Mouse (Mus musculus): ENCODE measurements around the gene Acot6. TPM values are rescaled to one million over a fixed set of nuclear protein-coding genes. Genes with fewer than 3 reads are reported as not detected.
"Not testable (repeated sequence)": the region's sequence is repeated elsewhere in the genome, so short reads cannot be mapped to it uniquely, and the experiment has no call there.

The Acot6 gene
- polyA plus RNA-seq, 1 experiment = 0.62 TPM

- H3K4me1 ChIP-seq (ENCODE audit: control insufficient read depth, insufficient read depth, low read length) = no peaks in the 10 kb centered on the region
- H3K27ac ChIP-seq (ENCODE audit: control insufficient read depth, insufficient read depth, low read depth, low read length, poor library complexity) = no peak overlapping the region
- no peak overlapping the region for H3K4me3 ChIP-seq (replicated peaks; ENCODE audit: control insufficient read depth, low read depth, low read length)
- 82% methylated on average over 2 of the region's 2 CpGs for WGBS
- TF ChIP-seq POLR2A (IDR thresholded peaks at IDR 0.05; ENCODE audit: borderline replicate concordance, control insufficient read depth, low read depth, low read length) (no peak), CTCF (IDR thresholded peaks at IDR 0.05; ENCODE audit: control insufficient read depth, insufficient read depth, low read length) (no peak)
Observed at GRCm38 (mm10) chr12:84083842-84084241, 16.6 kb upstream of the Acot6 start.

GRCm38 (mm10) chr12:84084581-84084980, 15.9 kb upstream of the Acot6 start:
- no peak overlapping the region for H3K27ac ChIP-seq (ENCODE audit: control insufficient read depth, insufficient read depth, low read depth, low read length, poor library complexity)
- no peak for TF ChIP-seq POLR2A (IDR thresholded peaks at IDR 0.05; ENCODE audit: borderline replicate concordance, control insufficient read depth, low read depth, low read length)
- TF ChIP-seq CTCF (IDR thresholded peaks at IDR 0.05; ENCODE audit: control insufficient read depth, insufficient read depth, low read length) = no peak
- no peak overlapping the region for H3K4me3 ChIP-seq (replicated peaks; ENCODE audit: control insufficient read depth, low read depth, low read length)
- no peaks in the 10 kb centered on the region for H3K4me1 ChIP-seq (ENCODE audit: control insufficient read depth, insufficient read depth, low read length)
- 78% methylated on average over 4 of the region's 4 CpGs for WGBS

GRCm38 (mm10) chr12:84094666-84095065, 5.8 kb upstream of the Acot6 start:
- not testable (repeated sequence) for H3K27ac ChIP-seq (ENCODE audit: control insufficient read depth, insufficient read depth, low read depth, low read length, poor library complexity); H3K4me1 ChIP-seq (ENCODE audit: control insufficient read depth, insufficient read depth, low read length); H3K4me3 ChIP-seq (replicated peaks; ENCODE audit: control insufficient read depth, low read depth, low read length)
- 82% methylated on average over 5 of the region's 5 CpGs for WGBS

GRCm38 (mm10) chr12:84099605-84100004, 849 bp upstream of the Acot6 start:
- 73% methylated on average over 2 of the region's 2 CpGs for whole genome bisulfite sequencing
- H3K27ac ChIP-seq (ENCODE audit: control insufficient read depth, insufficient read depth, low read depth, low read length, poor library complexity) = no peak overlapping the region
- H3K4me3 ChIP-seq (replicated peaks; ENCODE audit: control insufficient read depth, low read depth, low read length) = no peak overlapping the region
- no peak for TF ChIP-seq CTCF (IDR thresholded peaks at IDR 0.05; ENCODE audit: control insufficient read depth, insufficient read depth, low read length)
- TF ChIP-seq POLR2A (IDR thresholded peaks at IDR 0.05; ENCODE audit: borderline replicate concordance, control insufficient read depth, low read depth, low read length) = no peak
- no peaks in the 10 kb centered on the region; the same call in 1 of the 2 replicates for H3K4me1 ChIP-seq (ENCODE audit: control insufficient read depth, insufficient read depth, low read length)

GRCm38 (mm10) chr12:84100071-84100470, 383 bp upstream of the Acot6 start:
- WGBS = 47% methylated on average over 1 of the region's 1 CpGs
- no peak for TF ChIP-seq POLR2A (IDR thresholded peaks at IDR 0.05; ENCODE audit: borderline replicate concordance, control insufficient read depth, low read depth, low read length)
- no peak for TF ChIP-seq CTCF (IDR thresholded peaks at IDR 0.05; ENCODE audit: control insufficient read depth, insufficient read depth, low read length)

GRCm38 (mm10) chr12:84101493-84101845, 1.0 kb downstream of the Acot6 start:
- H3K4me1 ChIP-seq (ENCODE audit: control insufficient read depth, insufficient read depth, low read length) = no peaks in the 10 kb centered on the region; the same call in 1 of the 2 replicates
- WGBS = 52% methylated on average over 2 of the region's 2 CpGs
- peak overlapping the region; percentile 61 for H3K4me3 ChIP-seq (replicated peaks; ENCODE audit: control insufficient read depth, low read depth, low read length)
- TF ChIP-seq POLR2A (IDR thresholded peaks at IDR 0.05; ENCODE audit: borderline replicate concordance, control insufficient read depth, low read depth, low read length) (no peak), CTCF (IDR thresholded peaks at IDR 0.05; ENCODE audit: control insufficient read depth, insufficient read depth, low read length) (no peak)
- no peak overlapping the region for H3K27ac ChIP-seq (ENCODE audit: control insufficient read depth, insufficient read depth, low read depth, low read length, poor library complexity)

More at GRCm38 (mm10) chr12:84100071-84100470, 383 bp upstream of the Acot6 start:
- no peak overlapping the region for H3K4me3 ChIP-seq (replicated peaks; ENCODE audit: control insufficient read depth, low read depth, low read length)
- H3K27ac ChIP-seq (ENCODE audit: control insufficient read depth, insufficient read depth, low read depth, low read length, poor library complexity) = no peak overlapping the region
- H3K4me1 ChIP-seq (ENCODE audit: control insufficient read depth, insufficient read depth, low read length) = no peaks in the 10 kb centered on the region; the same call in 1 of the 2 replicates

DNA sequence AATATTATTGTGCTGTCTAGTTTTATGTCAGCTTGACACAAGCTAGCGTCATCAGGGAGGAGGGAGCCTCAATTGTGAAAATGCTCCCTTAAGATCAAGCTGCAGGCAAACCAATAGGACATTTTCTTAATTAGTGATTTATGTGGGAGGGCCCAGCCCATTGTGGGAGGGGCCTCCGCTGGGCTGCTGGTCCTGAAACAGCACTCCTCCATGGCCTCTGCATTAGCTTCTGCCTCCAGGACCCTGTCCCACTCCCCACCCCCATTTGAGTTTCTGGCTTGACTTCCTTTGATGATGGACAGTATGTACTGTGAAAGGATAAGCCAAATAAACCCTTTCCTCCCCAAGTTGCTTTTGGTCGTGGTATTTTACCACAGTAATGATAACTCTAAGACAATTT, 6.6 kb downstream of the Acot6 start:
- 88% methylated on average over 3 of the region's 3 CpGs for WGBS
- H3K4me3 ChIP-seq (replicated peaks; ENCODE audit: control insufficient read depth, low read depth, low read length) = no peak overlapping the region
- H3K27ac ChIP-seq (ENCODE audit: control insufficient read depth, insufficient read depth, low read depth, low read length, poor library complexity) = no peak overlapping the region
- no peaks in the 10 kb centered on the region; the same call in 1 of the 2 replicates for H3K4me1 ChIP-seq (ENCODE audit: control insufficient read depth, insufficient read depth, low read length)
- TF ChIP-seq POLR2A (IDR thresholded peaks at IDR 0.05; ENCODE audit: borderline replicate concordance, control insufficient read depth, low read depth, low read length) (no peak), CTCF (IDR thresholded peaks at IDR 0.05; ENCODE audit: control insufficient read depth, insufficient read depth, low read length) (no peak)

- no peak overlapping the region for H3K27ac ChIP-seq (ENCODE audit: control insufficient read depth, insufficient read depth, low read depth, low read length, poor library complexity)
- no peaks in the 10 kb centered on the region; the same call in 1 of the 2 replicates for H3K4me1 ChIP-seq (ENCODE audit: control insufficient read depth, insufficient read depth, low read length)
- TF ChIP-seq CTCF (IDR thresholded peaks at IDR 0.05; ENCODE audit: control insufficient read depth, insufficient read depth, low read length) (no peak), POLR2A (IDR thresholded peaks at IDR 0.05; ENCODE audit: borderline replicate concordance, control insufficient read depth, low read depth, low read length) (no peak)
- H3K4me3 ChIP-seq (replicated peaks; ENCODE audit: control insufficient read depth, low read depth, low read length) = no peak overlapping the region
- 24% methylated on average over 1 of the region's 1 CpGs for WGBS
Observed at GRCm38 (mm10) chr12:84107692-84108091, 7.2 kb downstream of the Acot6 start.

DNA sequence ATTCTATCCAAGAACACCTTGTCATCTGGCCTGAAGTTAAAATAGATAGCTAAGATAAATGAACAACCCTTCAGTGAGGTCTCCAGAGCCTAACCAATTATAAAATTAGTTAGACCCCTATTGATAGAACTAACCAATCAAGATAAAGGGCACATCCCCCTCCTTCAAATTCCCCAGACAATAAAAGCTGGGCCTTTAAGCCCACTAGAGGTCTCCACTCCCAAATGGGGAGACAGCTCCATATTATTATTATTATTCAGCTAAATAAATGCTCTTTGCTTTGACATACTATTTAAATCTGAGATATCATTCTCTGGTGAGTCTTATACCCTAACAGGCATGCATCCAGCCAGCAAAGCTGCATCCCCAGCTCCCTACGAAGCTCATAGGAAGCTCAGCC, 9.5 kb downstream of the Acot6 start:
- H3K4me1 ChIP-seq (ENCODE audit: control insufficient read depth, insufficient read depth, low read length) = no peaks in the 10 kb centered on the region
- 88% methylated on average over 1 of the region's 1 CpGs for WGBS
- no peak overlapping the region for H3K27ac ChIP-seq (ENCODE audit: control insufficient read depth, insufficient read depth, low read depth, low read length, poor library complexity)
- no peak overlapping the region for H3K4me3 ChIP-seq (replicated peaks; ENCODE audit: control insufficient read depth, low read depth, low read length)
- no peak for TF ChIP-seq CTCF (IDR thresholded peaks at IDR 0.05; ENCODE audit: control insufficient read depth, insufficient read depth, low read length)
- no peak for TF ChIP-seq POLR2A (IDR thresholded peaks at IDR 0.05; ENCODE audit: borderline replicate concordance, control insufficient read depth, low read depth, low read length)
